Mouse (Mus musculus) gastrocnemius, postnatal 14 days (tissue): ENCODE measurements around the gene Auh. TPM values are rescaled to one million over a fixed set of nuclear protein-coding genes. Genes with fewer than 3 reads are reported as not detected.
A peak's percentile ranks its signal among the peaks of the same experiment; 100 is the strongest.

ENCODE experiments used
- DNase-seq: peaks from one replicate; pipeline ENCODE4 v3.0.0; 2021; ENCODE audit warnings: mixed read lengths
- intact Hi-C: fragments of 180-260 bp; cut with DNase I; formaldehyde crosslinking; loops from one replicate; pipeline ENCODE4 v1.15.1; 2025; ENCODE audit warnings: low total_unique reads
- total RNA-seq, 2 experiments: library from RNA; stranded (reverse); gene quantifications; 2 replicates each; pipeline ENCODE4 v1.2.3; 2021

Auh gene
- total RNA-seq, 2 experiments from 2014 or later = 47.4 to 65.3 TPM

GRCm38 (mm10) chr13:52818760-52819159 lies 110.7 kb downstream of the Auh start:
- peak; percentile 51 for DNase-seq
- intact Hi-C loops = no loop called here

DNA sequence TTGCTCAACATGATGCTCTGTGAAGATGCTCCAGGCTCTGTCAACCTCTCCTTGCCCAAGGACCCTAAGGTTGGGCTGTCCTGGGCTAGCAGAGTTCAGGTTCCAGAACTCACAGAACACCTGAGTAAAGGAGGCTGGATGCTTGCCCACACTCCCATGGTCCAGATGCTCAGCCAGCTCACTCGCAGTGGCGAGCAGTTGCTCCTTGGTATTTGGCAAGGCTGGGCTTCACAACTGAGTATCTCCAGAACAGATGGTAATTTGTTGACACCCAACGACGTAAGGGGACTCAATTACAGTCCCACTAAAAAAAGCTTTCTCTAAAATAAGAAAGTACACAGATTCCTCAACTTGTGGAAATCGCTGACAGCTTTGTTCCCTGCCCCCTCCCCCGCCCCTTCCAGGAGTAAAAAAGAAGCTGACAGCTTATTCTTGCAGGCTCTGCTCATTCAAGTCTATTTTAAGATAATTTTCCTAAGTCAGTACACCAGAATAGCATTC lies 111.4 kb downstream of the Auh start:
- intact Hi-C loops = no loop called here
- peak; percentile 56 for DNase-seq

GRCm38 (mm10) chr13:52813750-52814149 lies 115.7 kb downstream of the Auh start:
- no peak for DNase-seq
- intact Hi-C loops = loop anchor here (5.0 kb wide), 1 partner anchor 46 kb away; no protein-coding TSS in a partner anchor

DNA sequence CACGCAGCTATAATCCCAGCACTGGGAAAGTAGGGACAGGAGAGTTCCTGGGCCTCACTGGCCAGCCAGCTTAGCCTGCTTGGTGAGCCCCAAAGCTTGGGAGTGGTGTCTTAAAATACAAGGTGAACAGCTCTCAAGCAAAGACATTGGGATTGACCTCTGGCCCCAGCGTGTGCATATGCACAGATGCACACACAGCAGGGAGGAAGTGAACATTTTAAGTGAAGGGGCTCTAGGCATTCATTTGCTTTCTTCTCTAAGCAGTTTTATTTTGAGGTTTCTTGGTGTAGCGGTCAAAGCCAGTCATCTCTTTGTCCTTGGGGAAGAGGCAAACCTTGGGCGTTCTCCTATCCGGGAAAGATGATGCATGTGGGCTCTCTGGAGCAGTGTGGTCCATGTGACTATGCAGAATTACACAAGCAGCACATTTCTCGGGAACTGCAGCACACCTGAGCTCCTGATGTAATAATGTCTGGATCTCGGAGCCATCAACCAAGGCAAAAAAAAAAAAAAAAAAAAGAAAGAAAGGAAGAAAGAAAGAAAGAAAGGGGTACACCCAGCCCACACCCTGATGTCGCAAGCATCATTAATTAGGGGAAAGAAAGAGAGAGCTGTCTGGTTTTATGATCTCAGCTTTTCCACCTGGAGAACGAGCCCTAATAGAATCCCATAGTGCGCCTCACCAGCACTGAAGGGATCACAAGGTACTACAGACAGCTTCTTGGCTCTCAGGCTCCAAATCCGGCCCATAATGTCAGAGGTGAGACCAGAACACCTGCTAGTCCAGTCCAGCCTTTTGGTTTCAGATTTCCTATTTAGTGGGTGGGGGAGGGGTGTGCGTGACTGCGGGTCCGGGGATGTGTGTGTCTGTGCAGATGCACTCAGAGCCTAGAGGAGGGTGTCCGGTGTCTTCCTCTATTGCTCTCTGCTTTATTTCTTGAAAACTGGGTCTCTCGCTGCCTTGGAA lies 116.6 kb downstream of the Auh start:
- no peak for DNase-seq
- intact Hi-C loops = loop anchor here (5.0 kb wide), 1 partner anchor 46 kb away; no protein-coding TSS in a partner anchor

DNA sequence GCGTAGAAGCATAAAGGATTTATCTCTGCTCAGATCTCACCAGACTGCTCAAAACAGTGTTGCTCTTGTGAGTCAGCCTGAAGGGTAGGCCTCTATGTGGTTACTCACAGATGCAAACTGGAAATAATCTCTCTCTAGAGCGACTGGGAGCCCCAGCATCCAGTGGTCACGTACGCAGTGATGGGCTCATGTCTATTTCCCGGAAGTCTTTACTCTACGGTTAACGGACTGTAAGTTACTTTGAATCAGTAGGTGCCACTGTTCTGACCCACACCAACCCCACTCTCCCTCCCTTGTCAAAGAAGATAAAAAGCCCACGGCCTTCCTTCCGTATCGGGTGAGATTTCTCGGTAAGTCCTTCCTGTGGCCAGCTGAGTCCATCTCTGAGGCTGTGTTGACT lies 121.8 kb downstream of the Auh start:
- DNase-seq = no peak
- intact Hi-C loops = no loop called here

DNA sequence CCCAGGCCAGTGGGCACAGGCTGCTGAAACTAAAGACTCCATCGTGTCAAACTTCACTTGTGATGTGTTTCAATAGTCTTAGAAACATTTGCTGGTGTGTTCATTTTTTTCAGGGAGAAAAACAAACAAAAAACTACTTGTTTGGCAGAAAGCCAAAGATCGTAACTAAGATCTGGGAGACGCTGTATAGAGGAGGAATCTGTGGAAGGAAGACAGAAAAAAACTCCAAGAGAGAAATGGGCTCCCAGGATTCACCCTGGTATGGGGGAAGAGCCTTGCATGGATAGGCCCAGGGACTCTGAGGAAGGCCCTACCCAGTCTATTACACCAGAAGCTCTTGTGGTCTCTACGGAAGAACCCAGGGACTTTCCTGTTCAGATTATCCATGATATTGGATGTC lies 123.5 kb downstream of the Auh start:
- intact Hi-C loops = no loop called here
- DNase-seq = no peak

- intact Hi-C loops = no loop called here
- DNase-seq = no peak
Measured at GRCm38 (mm10) chr13:52805581-52805980, 123.9 kb downstream of the Auh start.

- no peak for DNase-seq
- intact Hi-C loops = no loop called here
Measured at GRCm38 (mm10) chr13:52802482-52802881, 127.0 kb downstream of the Auh start.

GRCm38 (mm10) chr13:52800687-52801341 lies 128.7 kb downstream of the Auh start:
- intact Hi-C loops = no loop called here
- DNase-seq = no peak

DNA sequence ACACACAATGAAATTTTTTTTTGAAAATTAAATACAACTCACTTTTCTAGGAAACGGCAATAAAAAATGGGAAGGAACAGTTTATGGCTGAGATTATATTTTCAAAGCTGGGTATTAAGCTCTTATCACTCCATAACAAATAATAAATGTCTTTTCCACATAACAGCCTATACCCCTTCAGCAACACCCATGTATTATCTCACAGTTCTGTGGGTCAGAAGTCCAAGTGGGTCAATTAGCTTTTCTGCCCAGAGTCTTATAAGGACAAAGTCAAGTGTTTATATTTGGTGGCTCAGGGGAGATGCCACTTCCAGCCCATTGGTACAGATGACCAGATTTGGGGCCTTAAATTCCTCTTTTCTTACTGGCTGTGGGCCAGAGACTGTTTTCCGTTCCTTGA lies 129.4 kb downstream of the Auh start:
- DNase-seq = no peak

DNA sequence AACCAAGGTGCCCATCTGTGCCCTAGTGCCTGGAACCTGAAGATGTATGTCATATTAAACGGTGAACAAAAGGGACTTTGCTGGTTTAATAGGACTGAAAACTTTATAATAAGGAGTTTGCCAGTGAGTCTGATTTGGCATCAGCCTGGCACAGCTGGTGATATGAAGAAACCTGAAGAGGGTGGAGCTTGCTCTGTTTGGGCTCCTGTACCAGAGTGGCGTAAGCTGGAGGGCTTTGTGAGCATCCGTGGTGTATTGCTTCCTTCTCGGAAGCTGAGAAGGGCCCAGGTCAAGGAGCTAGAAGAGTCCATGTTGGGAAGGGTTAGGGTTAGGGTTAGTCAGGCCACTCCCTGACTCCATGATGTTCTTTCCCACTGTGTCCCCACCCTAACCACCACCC lies 135.2 kb downstream of the Auh start:
- intact Hi-C loops = no loop called here
- no peak for DNase-seq

More for the DNA sequence above, 129.4 kb downstream of the Auh start:
- intact Hi-C loops = no loop called here

GRCm38 (mm10) chr13:52793434-52793989 lies 136.0 kb downstream of the Auh start:
- intact Hi-C loops = no loop called here
- DNase-seq = no peak

GRCm38 (mm10) chr13:52792242-52792844 lies 137.1 kb downstream of the Auh start:
- intact Hi-C loops = no loop called here
- no peak for DNase-seq

- DNase-seq = no peak
- intact Hi-C loops = no loop called here
Measured at GRCm38 (mm10) chr13:52790894-52791293, 138.6 kb downstream of the Auh start.

Other genes starting within 250 kb of the Auh start
- gene Nfil3, start 51.4 kb upstream of the Auh start, total RNA-seq = 10 to 100 TPM; 15.7 to 39.9 TPM